Comparison of ENCODE assay signal across 9 mouse cellular contexts in genomic region chr11:105352954-105353890, GRCm38 (mm10).
DNase-seq lines count a peak whose midpoint lies in the region; ATAC-seq lines count a peak whose summit lies in the region.
"Had no signal": no experiment of that assay in that cellular context is flagged by ENCODE, and none has a peak within 500 bp of the region (broad histone marks: within the 10 kb centered on the region; RNA-seq: fewer than 3 reads in every experiment).

No protein-coding gene starts in this region.

- H3K36me3 ChIP-seq in midbrain, embryonic 14.5 days (ENCODE audit: control insufficient read depth, insufficient read depth, low read length) = no peaks in the 10 kb centered on the region
- no peaks in the 10 kb centered on the region; the same call in 1 of the 2 replicates for H3K36me3 ChIP-seq in midbrain, embryonic 13.5 days
- H3K36me3 ChIP-seq in heart, embryonic 12.5 days = peaks cover 25% of the 10 kb centered on the region
- H3K36me3 ChIP-seq in stomach, embryonic 16.5 days (ENCODE audit: control insufficient read depth, insufficient read depth, low read length) = no peaks in the 10 kb centered on the region
- H3K36me3 ChIP-seq: G1E had no signal

- H3K27ac ChIP-seq in midbrain, embryonic 14.5 days (replicated peaks; ENCODE audit: low read depth, low read length) = no peak overlapping the region
- H3K27ac ChIP-seq in midbrain, embryonic 13.5 days = no peak overlapping the region
- H3K27ac ChIP-seq in heart, embryonic 12.5 days (ENCODE audit: poor library complexity, severe bottlenecking) = peak overlapping the region; percentile 65
- H3K27ac ChIP-seq in stomach, embryonic 16.5 days (ENCODE audit: low read length) = peak overlapping the region; percentile 38

- H3K27me3 ChIP-seq in midbrain, embryonic 14.5 days (ENCODE audit: control insufficient read depth, insufficient read depth, low read length) = no peaks in the 10 kb centered on the region
- H3K27me3 ChIP-seq in midbrain, embryonic 13.5 days = no peaks in the 10 kb centered on the region
- 0 out of 2 replicates have a peak, but pooled peaks cover 4% of the 10 kb centered on the region for H3K27me3 ChIP-seq in heart, embryonic 12.5 days (replicated peaks)
- H3K27me3 ChIP-seq in stomach, embryonic 16.5 days (ENCODE audit: control insufficient read depth, insufficient read depth, low read length) = no peaks in the 10 kb centered on the region

- H3K4me3 ChIP-seq in midbrain, embryonic 14.5 days (replicated peaks; ENCODE audit: low read depth, low read length) = no peak overlapping the region
- H3K4me3 ChIP-seq in midbrain, embryonic 13.5 days (replicated peaks) = no peak overlapping the region
- H3K4me3 ChIP-seq in heart, embryonic 12.5 days = no peak overlapping the region
- H3K4me3 ChIP-seq in stomach, embryonic 16.5 days (replicated peaks; ENCODE audit: low read length) = no peak overlapping the region

- H3K4me1 ChIP-seq in midbrain, embryonic 14.5 days (ENCODE audit: control insufficient read depth, insufficient read depth, low read length) = no peaks in the 10 kb centered on the region
- peaks cover 5% of the 10 kb centered on the region; the same call in 1 of the 2 replicates for H3K4me1 ChIP-seq in midbrain, embryonic 13.5 days (replicated peaks)
- H3K4me1 ChIP-seq in heart, embryonic 12.5 days (replicated peaks) = peaks cover 49% of the 10 kb centered on the region
- peaks cover 20% of the 10 kb centered on the region for H3K4me1 ChIP-seq in stomach, embryonic 16.5 days (ENCODE audit: control insufficient read depth, insufficient read depth, low read length)

- no peak overlapping the region for H3K4me2 ChIP-seq in midbrain, embryonic 14.5 days (ENCODE audit: low read length)
- no peak overlapping the region for H3K4me2 ChIP-seq in midbrain, embryonic 13.5 days (replicated peaks)
- H3K4me2 ChIP-seq in heart, embryonic 12.5 days = no peak overlapping the region
- H3K4me2 ChIP-seq in stomach, embryonic 16.5 days (ENCODE audit: low read depth, low read length) = no peak overlapping the region

- H3K9ac ChIP-seq in midbrain, embryonic 14.5 days (replicated peaks; ENCODE audit: low read length) = no peak overlapping the region
- no peak overlapping the region for H3K9ac ChIP-seq in midbrain, embryonic 13.5 days (replicated peaks)
- peak overlapping the region; percentile 19; the same call in 1 of the 2 replicates for H3K9ac ChIP-seq in heart, embryonic 12.5 days
- no peak overlapping the region for H3K9ac ChIP-seq in stomach, embryonic 16.5 days (ENCODE audit: low read length)

- no peaks in the 10 kb centered on the region for H3K9me3 ChIP-seq in midbrain, embryonic 14.5 days (ENCODE audit: control insufficient read depth, low read length)
- no peaks in the 10 kb centered on the region for H3K9me3 ChIP-seq in midbrain, embryonic 13.5 days
- no peaks in the 10 kb centered on the region for H3K9me3 ChIP-seq in heart, embryonic 12.5 days (replicated peaks)
- H3K9me3 ChIP-seq in stomach, embryonic 16.5 days (replicated peaks; ENCODE audit: control insufficient read depth, low read length) = no peaks in the 10 kb centered on the region
- H3K9me3 ChIP-seq: G1E had no signal

- 68% methylated on average over 9 of the region's 9 CpGs for WGBS in midbrain, embryonic 14.5 days
- 65% methylated on average over 9 of the region's 9 CpGs for WGBS in midbrain, embryonic 13.5 days
- 41% methylated on average over 9 of the region's 9 CpGs for WGBS in heart, embryonic 12.5 days
- WGBS in stomach, embryonic 16.5 days = 40% methylated on average over 9 of the region's 9 CpGs

- DNase-seq in midbrain, embryonic 14.5 days = peak; percentile 21
- DNase-seq in cerebellum, postnatal 25 days = peak; percentile 99
- DNase-seq in kidney, postnatal 36 days = peak; percentile 96
- DNase-seq in spleen, adult 12 weeks (ENCODE audit: low spot score) = no peak
- DNase-seq in thymus, postnatal 25 days = no peak

- ATAC-seq in midbrain, embryonic 14.5 days (ENCODE audit: low FRiP score, low TSS enrichment) = no peak
- no peak for ATAC-seq in midbrain, embryonic 13.5 days
- ATAC-seq in heart, embryonic 12.5 days (ENCODE audit: insufficient number of reproducible peaks, low FRiP score) = no peak
- ATAC-seq in stomach, embryonic 16.5 days (ENCODE audit: insufficient read depth, low FRiP score) = peak; percentile 48; the same call in 1 of the 2 replicates

Comparison
In these comparisons a context has a peak if more than half of its experiments do, and no peak if none do; other contexts are left out.
1. DNase-seq: peak in midbrain, embryonic 14.5 days (single experiment), cerebellum, postnatal 25 days (2 of 2) and kidney, postnatal 36 days (2 of 2); none in spleen, adult 12 weeks (single experiment) and thymus, postnatal 25 days (single experiment).
2. H3K27ac ChIP-seq: peak in heart, embryonic 12.5 days (single experiment) and stomach, embryonic 16.5 days (single experiment); none in midbrain, embryonic 14.5 days (single experiment) and midbrain, embryonic 13.5 days (single experiment).